Mouse (Mus musculus): ENCODE measurements around the gene Sdc3. TPM values are rescaled to one million over a fixed set of nuclear protein-coding genes. Genes with fewer than 3 reads are reported as not detected.
A peak's percentile ranks its signal among the peaks of the same experiment; 100 is the strongest.

Gene Sdc3
- total and polyA plus RNA-seq, 3 experiments, result 0.01 to 15.7 (median 0.05) TPM

DNA sequence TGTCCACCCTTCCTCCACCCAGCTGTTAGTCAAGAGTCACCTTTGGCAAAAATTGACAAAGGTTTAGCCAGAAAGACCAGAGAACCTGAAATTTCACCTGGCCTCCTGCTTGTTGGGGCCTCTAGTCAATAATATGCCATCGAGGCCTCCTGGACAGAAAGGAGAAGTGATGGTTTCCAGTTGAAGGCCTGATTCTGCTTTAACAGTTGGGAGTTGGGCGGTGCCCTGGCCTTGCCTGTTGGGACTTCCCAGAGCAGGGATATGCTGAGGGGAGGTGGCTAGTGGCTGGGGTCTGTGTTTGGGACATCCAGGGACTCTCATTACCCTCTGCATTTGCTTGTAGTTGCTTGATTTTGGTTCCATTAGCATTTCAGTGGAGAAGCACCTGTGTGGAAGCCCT is 9.8 kb upstream of the Sdc3 start:
- H3K4me3 ChIP-seq (ENCODE audit: low read depth, low read length), result no peak overlapping the region
- H3K36me3 ChIP-seq (replicated peaks), result peaks cover 61% of the 10 kb centered on the region
- ATAC-seq (ENCODE audit: extremely low read depth, insufficient number of reproducible peaks, low FRiP score, poor library complexity, severe bottlenecking) (no peak), DNase-seq (ENCODE audit: low spot score) (peak; percentile 27)
- peaks cover 19% of the 10 kb centered on the region for H3K4me1 ChIP-seq (ENCODE audit: insufficient read depth, low read depth, low read length)
- H3K9me3 ChIP-seq (replicated peaks), result no peaks in the 10 kb centered on the region
- no peak for TF ChIP-seq GATA1 (IDR thresholded peaks at IDR 0.05; ENCODE audit: borderline replicate concordance, low read length)
- no peak for TF ChIP-seq TAL1 (conservative IDR thresholded peaks at IDR 0.05; ENCODE audit: low read depth, low read length)
- TF ChIP-seq POLR2AphosphoS5 (IDR thresholded peaks at IDR 0.05; ENCODE audit: insufficient replicate concordance, low read depth, low read length), result no peak
- TF ChIP-seq GATA2 (IDR thresholded peaks at IDR 0.05; ENCODE audit: borderline replicate concordance, low read depth, low read length), result no peak
- TF ChIP-seq CTCF (IDR thresholded peaks at IDR 0.05; ENCODE audit: low read depth, low read length), result no peak
- peaks cover 10% of the 10 kb centered on the region for H3K27me3 ChIP-seq (ENCODE audit: insufficient read depth, low read length)

DNA sequence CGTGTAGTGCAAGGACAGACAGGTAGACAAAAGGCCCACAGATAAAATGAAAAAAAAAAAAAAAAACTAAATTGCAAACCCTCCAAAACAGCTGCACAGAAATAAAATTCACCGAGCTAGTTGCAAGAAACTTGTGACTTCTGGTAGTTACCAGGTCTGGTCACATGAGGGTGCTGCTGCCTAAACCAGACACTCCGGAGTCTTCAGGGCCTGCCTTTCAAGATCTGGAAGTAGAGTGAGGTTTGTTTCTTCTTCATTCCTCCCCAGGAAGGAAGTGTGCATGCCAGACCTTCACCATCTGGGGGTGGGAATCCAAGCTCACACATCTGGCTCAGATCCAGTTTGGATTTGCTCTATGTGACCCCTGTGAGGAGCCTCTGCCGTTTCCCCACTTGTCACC is 7.6 kb upstream of the Sdc3 start:
- Histone ChIP-seq H3K4me3 (ENCODE audit: low read depth, low read length) (no peak overlapping the region), H3K36me3 (replicated peaks) (peaks cover 39% of the 10 kb centered on the region), H3K4me1 (ENCODE audit: insufficient read depth, low read depth, low read length) (peaks cover 19% of the 10 kb centered on the region), H3K9me3 (replicated peaks) (no peaks in the 10 kb centered on the region), H3K27me3 (ENCODE audit: insufficient read depth, low read length) (peaks cover 14% of the 10 kb centered on the region)
- ATAC-seq (ENCODE audit: extremely low read depth, insufficient number of reproducible peaks, low FRiP score, poor library complexity, severe bottlenecking) (no peak), DNase-seq (ENCODE audit: low spot score) (peak; percentile 36)
- TF ChIP-seq GATA1 (IDR thresholded peaks at IDR 0.05; ENCODE audit: borderline replicate concordance, low read length) (no peak), CTCF (IDR thresholded peaks at IDR 0.05; ENCODE audit: low read depth, low read length) (no peak), GATA2 (IDR thresholded peaks at IDR 0.05; ENCODE audit: borderline replicate concordance, low read depth, low read length) (no peak), POLR2AphosphoS5 (IDR thresholded peaks at IDR 0.05; ENCODE audit: insufficient replicate concordance, low read depth, low read length) (no peak), TAL1 (conservative IDR thresholded peaks at IDR 0.05; ENCODE audit: low read depth, low read length) (no peak)

DNA sequence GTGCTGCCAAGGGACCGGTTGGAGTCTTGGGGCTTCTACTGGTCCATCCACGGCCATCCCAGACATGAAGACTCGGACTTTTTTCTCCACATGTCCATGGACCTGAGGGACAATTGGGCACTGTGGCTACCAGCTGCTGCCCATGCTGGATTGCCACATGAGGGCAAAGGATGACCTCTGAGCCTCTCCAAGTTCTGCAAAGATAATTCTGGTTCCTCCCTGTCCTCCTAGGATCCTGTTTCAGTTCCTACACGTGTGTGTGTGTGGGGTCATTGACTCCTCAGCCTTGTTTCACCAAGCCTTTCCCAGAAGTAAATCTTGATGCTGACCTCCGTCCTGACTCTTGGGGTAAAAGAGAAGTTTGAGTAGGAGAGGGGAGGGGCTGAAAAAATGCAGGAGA is 4.8 kb upstream of the Sdc3 start:
- peaks cover under 1% of the 10 kb centered on the region for H3K9me3 ChIP-seq (replicated peaks)
- H3K27me3 ChIP-seq (ENCODE audit: insufficient read depth, low read length), result peaks cover 21% of the 10 kb centered on the region
- H3K4me3 ChIP-seq (ENCODE audit: low read depth, low read length), result no peak overlapping the region
- H3K36me3 ChIP-seq (replicated peaks), result peaks cover 15% of the 10 kb centered on the region
- DNase-seq (ENCODE audit: low spot score), result no peak
- TF ChIP-seq TAL1 (conservative IDR thresholded peaks at IDR 0.05; ENCODE audit: low read depth, low read length) (no peak), GATA2 (IDR thresholded peaks at IDR 0.05; ENCODE audit: borderline replicate concordance, low read depth, low read length) (no peak), GATA1 (IDR thresholded peaks at IDR 0.05; ENCODE audit: borderline replicate concordance, low read length) (no peak), POLR2AphosphoS5 (IDR thresholded peaks at IDR 0.05; ENCODE audit: insufficient replicate concordance, low read depth, low read length) (no peak), CTCF (IDR thresholded peaks at IDR 0.05; ENCODE audit: low read depth, low read length) (no peak)
- H3K4me1 ChIP-seq (ENCODE audit: insufficient read depth, low read depth, low read length), result peaks cover 9% of the 10 kb centered on the region
- ATAC-seq (ENCODE audit: extremely low read depth, insufficient number of reproducible peaks, low FRiP score, poor library complexity, severe bottlenecking), result no peak

DNA sequence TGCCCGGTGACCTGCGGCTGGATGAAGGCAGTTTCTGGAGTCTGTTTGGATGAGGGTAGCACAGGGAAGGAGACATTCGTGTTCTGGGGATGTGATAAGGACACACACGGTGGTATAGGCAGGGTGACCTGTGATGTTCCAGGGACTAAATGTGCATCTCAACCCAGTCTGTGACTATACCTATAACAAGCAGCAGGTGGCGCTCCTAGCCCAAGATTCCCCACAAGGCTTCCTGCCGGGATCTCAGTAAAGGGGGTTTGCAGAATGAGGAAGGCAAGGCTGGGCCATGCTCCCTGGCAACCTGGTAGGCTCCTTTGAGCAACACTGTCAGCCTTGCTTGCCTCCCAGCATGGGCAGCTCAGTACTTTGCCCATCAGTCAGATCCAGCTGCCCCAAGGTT is 2.2 kb upstream of the Sdc3 start:
- H3K9me3 ChIP-seq (replicated peaks), result peaks cover 7% of the 10 kb centered on the region
- TF ChIP-seq TAL1 (conservative IDR thresholded peaks at IDR 0.05; ENCODE audit: low read depth, low read length) (no peak), CTCF (IDR thresholded peaks at IDR 0.05; ENCODE audit: low read depth, low read length) (peak; percentile 85)
- H3K36me3 ChIP-seq (replicated peaks), result no peaks in the 10 kb centered on the region
- ATAC-seq (ENCODE audit: extremely low read depth, insufficient number of reproducible peaks, low FRiP score, poor library complexity, severe bottlenecking), result no peak
- H3K4me1 ChIP-seq (ENCODE audit: insufficient read depth, low read depth, low read length), result peaks cover 3% of the 10 kb centered on the region
- peak; percentile 58 for DNase-seq (ENCODE audit: low spot score)
- H3K27me3 ChIP-seq (ENCODE audit: insufficient read depth, low read length), result peaks cover 36% of the 10 kb centered on the region
- no peak overlapping the region for H3K4me3 ChIP-seq (ENCODE audit: low read depth, low read length)

DNA sequence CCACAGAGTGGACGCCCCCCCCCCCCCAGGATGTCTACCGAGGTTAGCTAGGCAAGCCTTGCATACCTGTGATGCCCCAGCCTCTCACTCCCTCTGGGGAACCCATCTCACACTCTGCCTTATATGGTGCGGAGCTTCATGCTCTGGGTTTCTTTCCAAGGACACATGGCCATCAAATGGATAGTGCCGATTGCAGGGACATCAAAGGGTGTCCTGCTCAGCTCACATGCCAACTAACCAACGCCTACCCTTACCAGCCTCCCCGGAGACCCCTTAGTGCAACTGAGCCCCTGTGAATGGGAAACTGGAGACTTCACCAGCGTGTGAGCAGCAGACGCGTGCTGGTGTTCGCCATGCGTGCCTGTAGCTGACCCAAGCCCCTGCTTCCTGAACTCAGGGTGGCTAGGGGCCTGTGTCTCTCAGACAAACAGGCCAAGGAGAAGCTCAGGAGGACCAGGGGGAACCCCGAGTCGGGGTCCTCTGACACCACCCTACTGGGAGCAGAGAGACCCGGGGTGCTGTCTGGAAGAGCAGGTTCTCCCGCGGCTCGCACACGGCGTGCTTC is 444 bp upstream of the Sdc3 start:
- Histone ChIP-seq H3K4me3 (ENCODE audit: low read depth, low read length) (no peak overlapping the region), H3K27me3 (ENCODE audit: insufficient read depth, low read length) (peaks cover 39% of the 10 kb centered on the region), H3K9me3 (replicated peaks) (peaks cover 7% of the 10 kb centered on the region), H3K4me1 (ENCODE audit: insufficient read depth, low read depth, low read length) (peaks cover 3% of the 10 kb centered on the region), H3K36me3 (replicated peaks) (no peaks in the 10 kb centered on the region)
- TF ChIP-seq CTCF (IDR thresholded peaks at IDR 0.05; ENCODE audit: low read depth, low read length) (no peak), GATA2 (IDR thresholded peaks at IDR 0.05; ENCODE audit: borderline replicate concordance, low read depth, low read length) (no peak), GATA1 (IDR thresholded peaks at IDR 0.05; ENCODE audit: borderline replicate concordance, low read length) (no peak), POLR2AphosphoS5 (IDR thresholded peaks at IDR 0.05; ENCODE audit: insufficient replicate concordance, low read depth, low read length) (no peak), TAL1 (conservative IDR thresholded peaks at IDR 0.05; ENCODE audit: low read depth, low read length) (no peak)
- no peak for ATAC-seq (ENCODE audit: extremely low read depth, insufficient number of reproducible peaks, low FRiP score, poor library complexity, severe bottlenecking)
- no peak for DNase-seq (ENCODE audit: low spot score)

DNA sequence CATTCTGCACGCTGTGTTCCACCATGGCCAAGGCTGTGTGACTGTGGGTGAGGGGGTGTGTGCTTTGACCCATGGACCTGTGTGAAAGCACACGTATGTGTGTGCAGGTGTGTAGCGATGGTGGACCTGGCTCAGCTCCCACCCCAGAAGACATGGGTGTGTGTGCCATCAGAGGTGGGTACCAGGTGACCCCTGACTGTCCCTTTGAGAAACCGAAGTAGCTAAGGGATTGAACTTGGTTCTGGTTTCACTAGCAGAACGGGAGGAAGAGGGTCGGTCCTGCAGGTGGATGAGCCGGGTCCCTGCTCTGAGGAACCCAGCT is 804 bp downstream of the Sdc3 start:
- H3K4me3 ChIP-seq (ENCODE audit: low read depth, low read length), result no peak overlapping the region
- peaks cover 3% of the 10 kb centered on the region for H3K4me1 ChIP-seq (ENCODE audit: insufficient read depth, low read depth, low read length)
- TF ChIP-seq GATA2 (IDR thresholded peaks at IDR 0.05; ENCODE audit: borderline replicate concordance, low read depth, low read length) (no peak), POLR2AphosphoS5 (IDR thresholded peaks at IDR 0.05; ENCODE audit: insufficient replicate concordance, low read depth, low read length) (no peak), GATA1 (IDR thresholded peaks at IDR 0.05; ENCODE audit: borderline replicate concordance, low read length) (no peak), CTCF (IDR thresholded peaks at IDR 0.05; ENCODE audit: low read depth, low read length) (no peak), TAL1 (conservative IDR thresholded peaks at IDR 0.05; ENCODE audit: low read depth, low read length) (no peak)
- no peaks in the 10 kb centered on the region for H3K36me3 ChIP-seq (replicated peaks)
- H3K9me3 ChIP-seq (replicated peaks), result peaks cover 7% of the 10 kb centered on the region
- peaks cover 41% of the 10 kb centered on the region for H3K27me3 ChIP-seq (ENCODE audit: insufficient read depth, low read length)
- DNase-seq (ENCODE audit: low spot score) (no peak), ATAC-seq (ENCODE audit: extremely low read depth, insufficient number of reproducible peaks, low FRiP score, poor library complexity, severe bottlenecking) (no peak)
